Mouse (Mus musculus) liver, embryonic 15.5 days (tissue): ENCODE measurements around the gene Vmn1r3. TPM values are rescaled to one million over a fixed set of nuclear protein-coding genes. Genes with fewer than 3 reads are reported as not detected.
"Not testable (repeated sequence)": the region's sequence is repeated elsewhere in the genome, so short reads cannot be mapped to it uniquely, and the experiment has no call there.

Source experiments
- ATAC-seq: fragments of 200-750 bp; cut with Nextera tagmentation; 2 replicates; pipeline ENCODE4 v1.8.0; 2017; ENCODE audit warnings: moderate number of reproducible peaks, mild to moderate bottlenecking, moderate library complexity; ENCODE audit not compliant: insufficient read depth
- H3K27ac ChIP-seq: fragments of 300-500 bp; sonication (generic); replicated peaks from 2 replicates; pipeline ENCODE4 v1.5.1; 2015; ENCODE audit warnings: mild to moderate bottlenecking, inconsistent platforms
- H3K27me3 ChIP-seq: fragments of 300-500 bp; sonication (generic); 2 replicates; pipeline ENCODE4 v1.6.1; 2015; ENCODE audit warnings: mild to moderate bottlenecking, inconsistent platforms
- H3K36me3 ChIP-seq: fragments of 300-500 bp; sonication (generic); replicated peaks from 2 replicates; pipeline ENCODE4 v1.6.1; 2015; ENCODE audit warnings: moderate library complexity, mild to moderate bottlenecking, inconsistent platforms
- H3K4me1 ChIP-seq: fragments of 300-500 bp; sonication (generic); replicated peaks from 2 replicates; pipeline ENCODE4 v1.6.1; 2015; ENCODE audit warnings: inconsistent platforms
- H3K4me2 ChIP-seq: fragments of 300-500 bp; sonication (generic); 2 replicates; pipeline ENCODE4 v1.6.1; 2015; ENCODE audit warnings: moderate library complexity, mild to moderate bottlenecking, inconsistent platforms
- H3K4me3 ChIP-seq: fragments of 300-500 bp; sonication (generic); replicated peaks from 2 replicates; pipeline ENCODE4 v1.5.1; 2015; ENCODE audit warnings: mild to moderate bottlenecking, inconsistent platforms
- H3K9ac ChIP-seq: fragments of 300-500 bp; sonication (generic); 2 replicates; pipeline ENCODE4 v1.6.1; 2015; ENCODE audit warnings: moderate library complexity, mild to moderate bottlenecking, inconsistent platforms
- H3K9me3 ChIP-seq: fragments of 300-500 bp; sonication (generic); replicated peaks from 2 replicates; pipeline ENCODE4 v1.6.1; 2016; ENCODE audit warnings: inconsistent platforms
- WGBS: fragments of 180-500 bp; shearing (Covaris S2); methylation state at CpG from one replicate; pipeline ENCODE4 v1.1.7; 2015; ENCODE audit warnings: mixed read lengths; ENCODE audit not compliant: insufficient replicate concordance; 5-methylcytosine and 5-hydroxymethylcytosine counted together
- polyA plus RNA-seq: library from polyadenylated mRNA; unstranded; fragments of >200 nt; fragmentation: Nextera tagmentation; extraction: Ambion mirVana; gene quantifications from 2 replicates; pipeline ENCODE4 v1.2.1, GENCODE M21; 2015

Gene Vmn1r3
- not detected in 2 replicates for polyA plus RNA-seq

GRCm38 (mm10) chr4:3185258-3185657 is at the start of gene Vmn1r3:
Gene Vmn1r3, minus strand, starts transcription at chr4:3185358.
- 62% methylated on average over 1 of the region's 1 CpGs for WGBS
- H3K4me3 ChIP-seq = not testable (repeated sequence)

GRCm38 (mm10) chr4:3232053-3232452 is 46.9 kb upstream of the Vmn1r3 start:
- Histone ChIP-seq H3K9me3 (peaks cover 3% of the 10 kb centered on the region; the same call in 1 of the 2 replicates), H3K4me3 (no peak overlapping the region), H3K4me2 (no peak overlapping the region), H3K4me1 (peaks cover 7% of the 10 kb centered on the region; the same call in 1 of the 2 replicates), H3K36me3 (no peaks in the 10 kb centered on the region), H3K27me3 (0 out of 2 replicates have a peak, but pooled peaks cover 3% of the 10 kb centered on the region), H3K9ac (no peak overlapping the region), H3K27ac (no peak overlapping the region)
- no peak for ATAC-seq
- 53% methylated on average over 6 of the region's 6 CpGs for WGBS

More at GRCm38 (mm10) chr4:3185258-3185657, at the start of gene Vmn1r3:
- H3K9me3 ChIP-seq, H3K9ac ChIP-seq, H3K27ac ChIP-seq, ATAC-seq, H3K27me3 ChIP-seq, H3K4me1 ChIP-seq, H3K4me2 ChIP-seq, H3K36me3 ChIP-seq: not testable (repeated sequence)

GRCm38 (mm10) chr4:3230908-3231684 is 45.9 kb upstream of the Vmn1r3 start:
- Histone ChIP-seq H3K4me3 (peak overlapping the region; percentile 48), H3K4me2 (peak overlapping the region; percentile 72), H3K36me3 (no peaks in the 10 kb centered on the region), H3K9ac (no peak overlapping the region), H3K27me3 (0 out of 2 replicates have a peak, but pooled peaks cover 3% of the 10 kb centered on the region), H3K4me1 (peaks cover 7% of the 10 kb centered on the region; the same call in 1 of the 2 replicates), H3K9me3 (peaks cover 6% of the 10 kb centered on the region; the same call in 1 of the 2 replicates), H3K27ac (no peak overlapping the region)
- 5% methylated on average over 47 of the region's 48 CpGs for WGBS
- peak; percentile 74 for ATAC-seq

GRCm38 (mm10) chr4:3229532-3229931 is 44.4 kb upstream of the Vmn1r3 start:
- 0 out of 2 replicates have a peak, but pooled peaks cover 3% of the 10 kb centered on the region for H3K27me3 ChIP-seq
- 46% methylated on average over 4 of the region's 4 CpGs for WGBS
- peaks cover 7% of the 10 kb centered on the region; the same call in 1 of the 2 replicates for H3K4me1 ChIP-seq
- no peaks in the 10 kb centered on the region for H3K36me3 ChIP-seq
- H3K9ac ChIP-seq = no peak overlapping the region
- H3K27ac ChIP-seq = no peak overlapping the region
- no peak overlapping the region for H3K4me3 ChIP-seq
- peak; percentile 35 for ATAC-seq
- no peak overlapping the region for H3K4me2 ChIP-seq
- peaks cover 6% of the 10 kb centered on the region; the same call in 1 of the 2 replicates for H3K9me3 ChIP-seq

GRCm38 (mm10) chr4:3228476-3228875 is 43.3 kb upstream of the Vmn1r3 start:
- no peak overlapping the region for H3K4me2 ChIP-seq
- no peak overlapping the region for H3K27ac ChIP-seq
- peaks cover 6% of the 10 kb centered on the region; the same call in 1 of the 2 replicates for H3K9me3 ChIP-seq
- H3K4me1 ChIP-seq = peaks cover 7% of the 10 kb centered on the region; the same call in 1 of the 2 replicates
- H3K4me3 ChIP-seq = no peak overlapping the region
- 0 out of 2 replicates have a peak, but pooled peaks cover 3% of the 10 kb centered on the region for H3K27me3 ChIP-seq
- no peak overlapping the region for H3K9ac ChIP-seq
- H3K36me3 ChIP-seq = no peaks in the 10 kb centered on the region
- ATAC-seq = no peak
- 50% methylated on average over 4 of the region's 4 CpGs for WGBS

GRCm38 (mm10) chr4:3227751-3228150 is 42.6 kb upstream of the Vmn1r3 start:
- Histone ChIP-seq H3K36me3 (no peaks in the 10 kb centered on the region), H3K9ac (no peak overlapping the region), H3K9me3 (peaks cover 6% of the 10 kb centered on the region; the same call in 1 of the 2 replicates), H3K4me1 (peaks cover 7% of the 10 kb centered on the region; the same call in 1 of the 2 replicates), H3K27ac (no peak overlapping the region), H3K27me3 (0 out of 2 replicates have a peak, but pooled peaks cover 3% of the 10 kb centered on the region), H3K4me2 (no peak overlapping the region), H3K4me3 (no peak overlapping the region)
- WGBS = 45% methylated on average over 5 of the region's 5 CpGs
- ATAC-seq = no peak

- H3K4me1 ChIP-seq = peaks cover 7% of the 10 kb centered on the region; the same call in 1 of the 2 replicates
- H3K27me3 ChIP-seq = 0 out of 2 replicates have a peak, but pooled peaks cover 3% of the 10 kb centered on the region
- no peak overlapping the region for H3K4me3 ChIP-seq
- no peak overlapping the region for H3K27ac ChIP-seq
- no peak for ATAC-seq
- 51% methylated on average over 3 of the region's 3 CpGs for WGBS
- H3K9ac ChIP-seq = no peak overlapping the region
- H3K4me2 ChIP-seq = no peak overlapping the region
- H3K36me3 ChIP-seq = no peaks in the 10 kb centered on the region
- H3K9me3 ChIP-seq = 0 out of 2 replicates have a peak, but pooled peaks cover 6% of the 10 kb centered on the region
These were observed 41.3 kb upstream of the Vmn1r3 start for GRCm38 (mm10) chr4:3226488-3226887.

- not testable (repeated sequence) for H3K36me3 ChIP-seq, H3K9ac ChIP-seq, H3K27me3 ChIP-seq, ATAC-seq, H3K4me2 ChIP-seq, H3K4me1 ChIP-seq, H3K9me3 ChIP-seq, H3K4me3 ChIP-seq, H3K27ac ChIP-seq
- 44% methylated on average over 3 of the region's 3 CpGs for WGBS
These were observed 40.3 kb upstream of the Vmn1r3 start for GRCm38 (mm10) chr4:3225416-3225815.

GRCm38 (mm10) chr4:3224848-3225247 is 39.7 kb upstream of the Vmn1r3 start:
- H3K36me3 ChIP-seq, H3K27ac ChIP-seq, H3K9ac ChIP-seq, H3K4me3 ChIP-seq, H3K27me3 ChIP-seq, H3K4me2 ChIP-seq, H3K9me3 ChIP-seq, H3K4me1 ChIP-seq, ATAC-seq: not testable (repeated sequence)
- WGBS = 40% methylated on average over 3 of the region's 3 CpGs

- 65% methylated on average over 6 of the region's 9 CpGs for WGBS
- H3K9me3 ChIP-seq = not testable (repeated sequence)
These were observed 38.5 kb upstream of the Vmn1r3 start for GRCm38 (mm10) chr4:3223483-3224209.

GRCm38 (mm10) chr4:3216382-3216781 is 31.2 kb upstream of the Vmn1r3 start:
- H3K4me2 ChIP-seq, H3K4me3 ChIP-seq, H3K4me1 ChIP-seq, H3K27ac ChIP-seq, H3K9me3 ChIP-seq, ATAC-seq, H3K27me3 ChIP-seq, H3K9ac ChIP-seq, H3K36me3 ChIP-seq: not testable (repeated sequence)
- 32% methylated on average over 2 of the region's 2 CpGs for WGBS

More at GRCm38 (mm10) chr4:3223483-3224209, 38.5 kb upstream of the Vmn1r3 start:
- not testable (repeated sequence) for H3K27ac ChIP-seq, H3K4me2 ChIP-seq, H3K9ac ChIP-seq, H3K27me3 ChIP-seq, H3K4me3 ChIP-seq, H3K4me1 ChIP-seq, H3K36me3 ChIP-seq
- peak; percentile 30; the same call in 1 of the 2 replicates for ATAC-seq
